Mouse (Mus musculus) limb, embryonic 14.5 days (tissue): ENCODE data around the gene Stk35. TPM values are rescaled to one million over a fixed set of nuclear protein-coding genes. Genes with fewer than 3 reads are reported as not detected.

Experiments used
- ATAC-seq: fragments of 200-750 bp; cut with Nextera tagmentation; 2 replicates; pipeline ENCODE4 v1.8.0; 2017; ENCODE audit warnings: low read depth, moderate number of reproducible peaks, moderate TSS enrichment; ENCODE audit not compliant: low FRiP score
- DNase-seq: peaks from one replicate; pipeline ENCODE4 v3.0.0-alpha.2; 2015; ENCODE audit warnings: low spot score
- H3K27ac ChIP-seq: fragments of 300-500 bp; sonication (generic); replicated peaks from 2 replicates; pipeline ENCODE4 v1.5.1; 2014; ENCODE audit warnings: low read depth, mild to moderate bottlenecking, low read length, moderate library complexity, mixed read lengths
- H3K27me3 ChIP-seq: fragments of 300-500 bp; sonication (generic); 2 replicates; pipeline ENCODE4 v1.6.1; 2014; ENCODE audit warnings: low read length, mixed read lengths; ENCODE audit not compliant: control insufficient read depth, insufficient read depth
- H3K36me3 ChIP-seq: fragments of 300-500 bp; sonication (generic); 2 replicates; pipeline ENCODE4 v1.6.1; 2014; ENCODE audit warnings: mild to moderate bottlenecking, low read length, moderate library complexity, mixed read lengths; ENCODE audit not compliant: control insufficient read depth, insufficient read depth
- H3K4me1 ChIP-seq: fragments of 300-500 bp; sonication (generic); 2 replicates; pipeline ENCODE4 v1.6.1; 2014; ENCODE audit warnings: antibody characterized with exemption, low read length, mixed read lengths; ENCODE audit not compliant: control insufficient read depth, insufficient read depth
- H3K4me2 ChIP-seq: fragments of 300-500 bp; sonication (generic); replicated peaks from 2 replicates; pipeline ENCODE4 v1.6.1; 2014; ENCODE audit warnings: low read depth, mild to moderate bottlenecking, low read length, moderate library complexity; ENCODE audit not compliant: severe bottlenecking
- H3K4me3 ChIP-seq: fragments of 300-500 bp; sonication (generic); replicated peaks from 2 replicates; pipeline ENCODE4 v1.5.1; 2014; ENCODE audit warnings: low read length
- H3K9ac ChIP-seq: fragments of 300-500 bp; sonication (generic); 2 replicates; pipeline ENCODE4 v1.6.1; 2014; ENCODE audit warnings: mild to moderate bottlenecking, low read depth, low read length, moderate library complexity; ENCODE audit not compliant: severe bottlenecking
- H3K9me3 ChIP-seq: fragments of 300-500 bp; sonication (generic); 2 replicates; pipeline ENCODE4 v1.6.1; 2016; ENCODE audit warnings: low read length; ENCODE audit not compliant: control insufficient read depth
- POLR2A ChIP-seq: fragments of 200-500 bp; IDR thresholded peaks from 2 replicates; pipeline ENCODE4 v1.8.0; 2012; ENCODE audit warnings: inconsistent platforms, mild to moderate bottlenecking, moderate library complexity, borderline replicate concordance; ENCODE audit not compliant: insufficient read depth, insufficient read length; ENCODE audit errors: extremely low read depth
- WGBS: fragments of 180-500 bp; shearing (Covaris S2); extraction: QIAGEN DNeasy Blood & Tissue Kit; methylation state at CpG from one replicate; pipeline ENCODE4 v1.1.7; 2014; 5-methylcytosine and 5-hydroxymethylcytosine counted together
- polyA plus RNA-seq, 2 experiments: library from polyadenylated mRNA; depleted of rRNA in 1 of 2; stranded (reverse) in 1 of 2; unstranded in 1 of 2; fragments of >200 nt; fragmentation: Nextera tagmentation in 1 of 2; extraction: Ambion mirVana in 1 of 2; gene quantifications; 2 replicates each; pipeline versions ENCODE4 v1.2.1 to v1.2.3; 2012 to 2014

Gene Stk35
- polyA plus RNA-seq, 2 experiments, result 12.3 to 21.5 TPM

GRCm38 (mm10) chr2:129819951-129820350 lies 19.6 kb downstream of the Stk35 start:
- WGBS, result 83% methylated on average over 1 of the region's 1 CpGs
- no peak for ATAC-seq
- no peak overlapping the region for H3K4me2 ChIP-seq

GRCm38 (mm10) chr2:129821021-129821420 lies 20.7 kb downstream of the Stk35 start:
- TF ChIP-seq POLR2A, result no peak
- Histone ChIP-seq H3K4me3 (no peak overlapping the region), H3K36me3 (peaks cover 41% of the 10 kb centered on the region), H3K4me2 (no peak overlapping the region), H3K4me1 (no peaks in the 10 kb centered on the region; the same call in none of the 2 replicates), H3K9me3 (no peaks in the 10 kb centered on the region), H3K27me3 (no peaks in the 10 kb centered on the region), H3K27ac (no peak overlapping the region), H3K9ac (no peak overlapping the region)
- ATAC-seq, result no peak
- 83% methylated on average over 8 of the region's 8 CpGs for WGBS
- DNase-seq, result no peak

More at GRCm38 (mm10) chr2:129819951-129820350, 19.6 kb downstream of the Stk35 start:
- no peak overlapping the region for H3K9ac ChIP-seq
- no peaks in the 10 kb centered on the region; the same call in none of the 2 replicates for H3K4me1 ChIP-seq
- H3K9me3 ChIP-seq, result no peaks in the 10 kb centered on the region
- no peak overlapping the region for H3K4me3 ChIP-seq
- DNase-seq, result no peak
- TF ChIP-seq POLR2A, result no peak
- H3K27me3 ChIP-seq, result no peaks in the 10 kb centered on the region
- H3K36me3 ChIP-seq, result peaks cover 47% of the 10 kb centered on the region
- no peak overlapping the region for H3K27ac ChIP-seq

- Histone ChIP-seq H3K36me3 (peaks cover 38% of the 10 kb centered on the region), H3K9ac (no peak overlapping the region), H3K4me3 (no peak overlapping the region), H3K4me2 (no peak overlapping the region), H3K27ac (no peak overlapping the region), H3K9me3 (no peaks in the 10 kb centered on the region), H3K4me1 (no peaks in the 10 kb centered on the region; the same call in none of the 2 replicates), H3K27me3 (no peaks in the 10 kb centered on the region)
- ATAC-seq (no peak), DNase-seq (no peak)
- TF ChIP-seq POLR2A, result no peak
- 91% methylated on average over 5 of the region's 5 CpGs for WGBS
Observed at GRCm38 (mm10) chr2:129821568-129821967, 21.3 kb downstream of the Stk35 start.

DNA sequence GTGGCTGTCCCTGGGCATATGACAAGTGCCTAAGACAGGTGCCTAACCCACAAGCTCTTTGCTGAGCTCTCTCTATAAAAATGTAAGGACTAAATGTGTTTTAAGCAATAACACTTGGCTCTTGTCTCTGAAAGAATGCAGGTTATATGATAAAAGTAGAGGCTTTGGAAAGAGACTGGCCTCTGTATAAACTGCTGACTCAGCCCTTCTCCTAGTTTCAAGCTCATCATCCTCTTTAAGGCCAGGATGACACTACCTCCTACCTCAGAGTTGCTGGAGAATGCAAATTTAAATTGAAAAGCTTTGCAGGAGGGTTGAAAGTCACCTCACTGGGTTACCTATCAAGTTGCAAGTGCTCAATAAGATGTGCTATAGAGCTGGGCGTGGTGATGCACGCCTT lies 23.0 kb downstream of the Stk35 start:
- DNase-seq (no peak), ATAC-seq (no peak)
- no peak overlapping the region for H3K4me2 ChIP-seq
- no peak overlapping the region for H3K4me3 ChIP-seq
- WGBS, result 91% methylated on average over 2 of the region's 2 CpGs
- H3K27me3 ChIP-seq, result no peaks in the 10 kb centered on the region
- no peaks in the 10 kb centered on the region for H3K9me3 ChIP-seq
- H3K9ac ChIP-seq, result no peak overlapping the region
- no peak for TF ChIP-seq POLR2A
- H3K4me1 ChIP-seq, result no peaks in the 10 kb centered on the region; the same call in 1 of the 2 replicates
- H3K36me3 ChIP-seq, result peaks cover 37% of the 10 kb centered on the region
- H3K27ac ChIP-seq, result no peak overlapping the region

- H3K36me3 ChIP-seq, result peaks cover 38% of the 10 kb centered on the region
- WGBS, result 92% methylated on average over 6 of the region's 6 CpGs
- no peaks in the 10 kb centered on the region for H3K4me1 ChIP-seq
- no peak overlapping the region for H3K4me2 ChIP-seq
- no peaks in the 10 kb centered on the region for H3K9me3 ChIP-seq
- no peak overlapping the region for H3K9ac ChIP-seq
- DNase-seq (no peak), ATAC-seq (no peak)
- H3K27ac ChIP-seq, result no peak overlapping the region
- H3K4me3 ChIP-seq, result no peak overlapping the region
- H3K27me3 ChIP-seq, result no peaks in the 10 kb centered on the region
- TF ChIP-seq POLR2A, result no peak
Observed at GRCm38 (mm10) chr2:129824254-129824653, 23.9 kb downstream of the Stk35 start.

DNA sequence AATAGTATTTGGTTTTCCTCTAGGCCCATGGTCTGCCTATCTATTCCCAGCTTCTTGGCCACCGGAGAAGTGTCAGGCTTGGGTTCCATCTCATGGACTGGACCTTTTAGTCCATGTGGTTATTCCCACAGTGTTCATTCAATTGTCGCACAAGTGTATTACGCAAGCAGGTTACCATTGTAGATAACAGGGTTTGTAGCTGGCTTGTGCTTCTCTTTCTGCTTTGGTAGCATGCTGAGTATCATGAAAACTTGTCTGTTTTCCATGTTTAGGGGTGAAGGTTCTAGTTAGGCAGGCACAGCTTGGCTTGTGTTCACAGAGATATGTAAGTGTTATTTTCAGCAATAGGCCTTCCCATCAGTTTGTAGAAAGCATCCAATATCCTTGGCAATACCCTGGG lies 25.8 kb downstream of the Stk35 start:
- ATAC-seq, result no peak
- no peak for TF ChIP-seq POLR2A
- WGBS, result 95% methylated on average over 3 of the region's 3 CpGs

More for the DNA sequence above, 25.8 kb downstream of the Stk35 start:
- H3K4me2 ChIP-seq, result no peak overlapping the region
- no peak overlapping the region for H3K27ac ChIP-seq
- peaks cover 48% of the 10 kb centered on the region for H3K36me3 ChIP-seq
- H3K27me3 ChIP-seq, result no peaks in the 10 kb centered on the region
- no peak overlapping the region for H3K4me3 ChIP-seq
- H3K9ac ChIP-seq, result no peak overlapping the region
- no peaks in the 10 kb centered on the region for H3K9me3 ChIP-seq
- H3K4me1 ChIP-seq, result no peaks in the 10 kb centered on the region
- DNase-seq, result no peak
